Mouse (Mus musculus) cerebellum, adult 2 months (tissue): Measurements from ENCODE around the gene Tmem132b. TPM values are rescaled to one million over a fixed set of nuclear protein-coding genes. Genes with fewer than 3 reads are reported as not detected.

Experiments
- DNase-seq, 2 experiments: peaks; one replicate each; pipeline ENCODE4 v3.0.0; 2021
- H3K27ac ChIP-seq: fragments of 200-500 bp; 2 replicates; pipeline ENCODE4 v1.5.1; 2012; ENCODE audit warnings: low read length, control low read depth, inconsistent platforms; ENCODE audit not compliant: insufficient read depth
- H3K27me3 ChIP-seq: fragments of 200-500 bp; 2 replicates; pipeline ENCODE4 v1.6.1; 2012; ENCODE audit warnings: inconsistent platforms, mild to moderate bottlenecking, low read length, moderate library complexity; ENCODE audit not compliant: control insufficient read depth, insufficient read depth
- H3K4me1 ChIP-seq: fragments of 200-500 bp; 2 replicates; pipeline ENCODE4 v1.6.1; 2011; ENCODE audit warnings: low read length; ENCODE audit not compliant: control insufficient read depth, insufficient read depth
- H3K4me3 ChIP-seq: fragments of 200-500 bp; replicated peaks from 2 replicates; pipeline ENCODE3; 2011; ENCODE audit warnings: mild to moderate bottlenecking, low read depth, low read length, control low read depth; ENCODE audit not compliant: insufficient read depth
- CTCF ChIP-seq: fragments of 200-500 bp; IDR thresholded peaks from 2 replicates; pipeline ENCODE4 v1.5.1; 2011; ENCODE audit warnings: low read depth, mild to moderate bottlenecking, control low read depth, low read length, moderate library complexity, borderline replicate concordance; ENCODE audit not compliant: insufficient read depth
- POLR2A ChIP-seq: fragments of 200-500 bp; IDR thresholded peaks from 2 replicates; pipeline ENCODE4 v1.6.1; 2011; ENCODE audit warnings: low read length, control low read depth, borderline replicate concordance; ENCODE audit not compliant: insufficient read depth
- WGBS: fragments of 180-500 bp; shearing (Covaris S2); methylation state at CpG from one replicate; pipeline ENCODE4 v1.1.7; 2018; 5-methylcytosine and 5-hydroxymethylcytosine counted together
- polyA plus RNA-seq: library from polyadenylated mRNA; depleted of rRNA; stranded (reverse); fragments of >200 nt; gene quantifications from 2 replicates; pipeline ENCODE4 v1.2.3, GENCODE M21; 2012

Gene Tmem132b
- polyA plus RNA-seq, 1 experiment, result 5.9 TPM

- Histone ChIP-seq H3K4me1 (no peaks in the 10 kb centered on the region), H3K27me3 (no peaks in the 10 kb centered on the region; the same call in 1 of the 2 replicates), H3K27ac (no peak overlapping the region), H3K4me3 (no peak overlapping the region)
- TF ChIP-seq POLR2A, result no peak
- TF ChIP-seq CTCF, result no peak
- 89% methylated on average over 5 of the region's 5 CpGs for whole genome bisulfite sequencing
- no peak for DNase-seq
Observed at GRCm38 (mm10) chr5:125572011-125572410, 40.4 kb downstream of the Tmem132b start.

GRCm38 (mm10) chr5:125574886-125575285, 43.3 kb downstream of the Tmem132b start:
- WGBS, result 22% methylated on average over 8 of the region's 8 CpGs
- DNase-seq, result no peak
- H3K27me3 ChIP-seq, result no peaks in the 10 kb centered on the region; the same call in 1 of the 2 replicates
- H3K4me1 ChIP-seq, result 0 out of 2 replicates have a peak, but pooled peaks cover 3% of the 10 kb centered on the region
- no peak for TF ChIP-seq POLR2A
- TF ChIP-seq CTCF, result no peak
- H3K27ac ChIP-seq, result no peak overlapping the region
- no peak overlapping the region for H3K4me3 ChIP-seq

- no peaks in the 10 kb centered on the region; the same call in 1 of the 2 replicates for H3K27me3 ChIP-seq
- H3K4me3 ChIP-seq, result no peak overlapping the region
- WGBS, result 95% methylated on average over 2 of the region's 2 CpGs
- 0 out of 2 replicates have a peak, but pooled peaks cover 3% of the 10 kb centered on the region for H3K4me1 ChIP-seq
- TF ChIP-seq POLR2A (no peak), CTCF (no peak)
- no peak overlapping the region for H3K27ac ChIP-seq
- no peak for DNase-seq
Observed at GRCm38 (mm10) chr5:125575866-125576265, 44.3 kb downstream of the Tmem132b start.

- H3K4me3 ChIP-seq, result no peak overlapping the region
- H3K4me1 ChIP-seq, result 0 out of 2 replicates have a peak, but pooled peaks cover 3% of the 10 kb centered on the region
- H3K27ac ChIP-seq, result no peak overlapping the region
- TF ChIP-seq POLR2A, result no peak
- TF ChIP-seq CTCF, result no peak
- no peak for DNase-seq
- 32% methylated on average over 13 of the region's 13 CpGs for WGBS
- no peaks in the 10 kb centered on the region; the same call in 1 of the 2 replicates for H3K27me3 ChIP-seq
Observed at GRCm38 (mm10) chr5:125578661-125579060, 47.1 kb downstream of the Tmem132b start.

GRCm38 (mm10) chr5:125579153-125579552, 47.6 kb downstream of the Tmem132b start:
- Histone ChIP-seq H3K4me3 (no peak overlapping the region), H3K27me3 (no peaks in the 10 kb centered on the region; the same call in 1 of the 2 replicates), H3K4me1 (0 out of 2 replicates have a peak, but pooled peaks cover 3% of the 10 kb centered on the region), H3K27ac (no peak overlapping the region)
- peak; percentile 22; the same call in 1 of the 2 replicates for TF ChIP-seq CTCF
- no peak for TF ChIP-seq POLR2A
- 62% methylated on average over 4 of the region's 4 CpGs for WGBS
- DNase-seq, result no peak

- H3K4me1 ChIP-seq, result no peaks in the 10 kb centered on the region
- no peak overlapping the region for H3K27ac ChIP-seq
- H3K27me3 ChIP-seq, result no peaks in the 10 kb centered on the region
- H3K4me3 ChIP-seq, result no peak overlapping the region
- WGBS, result 88% methylated on average over 2 of the region's 2 CpGs
- TF ChIP-seq POLR2A (no peak), CTCF (no peak)
- no peak for DNase-seq
Observed at GRCm38 (mm10) chr5:125583298-125583697, 51.7 kb downstream of the Tmem132b start.

GRCm38 (mm10) chr5:125583836-125584235, 52.3 kb downstream of the Tmem132b start:
- peak; percentile 10 to 55 for DNase-seq
- H3K4me1 ChIP-seq, result no peaks in the 10 kb centered on the region
- no peak overlapping the region for H3K4me3 ChIP-seq
- no peak for TF ChIP-seq CTCF
- H3K27me3 ChIP-seq, result no peaks in the 10 kb centered on the region
- no peak overlapping the region for H3K27ac ChIP-seq
- WGBS, result 29% methylated on average over 8 of the region's 8 CpGs

GRCm38 (mm10) chr5:125585211-125585610, 53.6 kb downstream of the Tmem132b start:
- Histone ChIP-seq H3K4me1 (no peaks in the 10 kb centered on the region), H3K27ac (no peak overlapping the region)
- WGBS, result 84% methylated on average over 5 of the region's 5 CpGs

More at GRCm38 (mm10) chr5:125585211-125585610, 53.6 kb downstream of the Tmem132b start:
- no peak for DNase-seq
- no peak for TF ChIP-seq CTCF
- no peak for TF ChIP-seq POLR2A
- Histone ChIP-seq H3K4me3 (no peak overlapping the region), H3K27me3 (no peaks in the 10 kb centered on the region)
